Mouse (Mus musculus): ENCODE measurements at regions not wholly inside any gene's neighbourhood (a gene's known extent, or its start where the extent isn't known, plus 50 kb on each side); places are given as distances from the start of the nearest gene placed in this dataset.
"Not testable (repeated sequence)": the region's sequence is repeated elsewhere in the genome, so short reads cannot be mapped to it uniquely, and the experiment has no call there.

- not testable (repeated sequence) for TF ChIP-seq CTCF (IDR thresholded peaks at IDR 0.05; ENCODE audit: low read depth); EP300 (optimal IDR thresholded peaks at IDR 0.05)
Observed at GRCm38 (mm10) chr13:11030874-11031273, 670.2 kb upstream of the Chrm3 start.

Measured in stomach, postnatal 0 days (tissue).